46 mouse cellular contexts compared by ENCODE assay signal in genomic region chr3:96977507-96977906, GRCm38 (mm10). TPM values are rescaled to one million over a fixed set of nuclear protein-coding genes. Genes with fewer than 3 reads are reported as not detected.
"Had no signal": no experiment of that assay in that cellular context is flagged by ENCODE, and none has a peak within 500 bp of the region (broad histone marks: within the 10 kb centered on the region; RNA-seq: fewer than 3 reads in every experiment).

No protein-coding gene starts in this region.

- H3K27ac ChIP-seq: left cerebral cortex, adult 2 months; limb, embryonic 10.5 days; limb, embryonic 12.5 days; limb, embryonic 13.5 days; limb, embryonic 15.5 days; liver, embryonic 12.5 days; liver, embryonic 13.5 days; liver, embryonic 14.5 days; liver, embryonic 15.5 days; lung, embryonic 15.5 days; macrophage; midbrain, embryonic 10.5 days; midbrain, embryonic 12.5 days; midbrain, embryonic 13.5 days; midbrain, embryonic 15.5 days had no signal

- H3K4me3 ChIP-seq: left cerebral cortex, adult 2 months; limb, embryonic 10.5 days; limb, embryonic 12.5 days; limb, embryonic 13.5 days; limb, embryonic 15.5 days; liver, embryonic 12.5 days; liver, embryonic 13.5 days; liver, embryonic 15.5 days; lung, embryonic 15.5 days; megakaryocyte, embryonic 14.5 days; midbrain, embryonic 10.5 days; midbrain, embryonic 12.5 days; midbrain, embryonic 13.5 days; midbrain, embryonic 15.5 days; myocyte had no signal

- H3K4me1 ChIP-seq: limb, embryonic 12.5 days; limb, embryonic 13.5 days; limb, embryonic 15.5 days; liver, embryonic 12.5 days; liver, embryonic 13.5 days; liver, embryonic 15.5 days; lung, embryonic 15.5 days; megakaryocyte, embryonic 14.5 days; midbrain, embryonic 10.5 days; midbrain, embryonic 12.5 days; midbrain, embryonic 13.5 days; midbrain, embryonic 15.5 days had no signal

- H3K9me3 ChIP-seq: limb, embryonic 10.5 days; limb, embryonic 12.5 days; limb, embryonic 13.5 days; limb, embryonic 15.5 days; liver, embryonic 12.5 days; liver, embryonic 13.5 days; liver, embryonic 15.5 days; lung, embryonic 15.5 days; megakaryocyte, embryonic 14.5 days; midbrain, embryonic 10.5 days; midbrain, embryonic 12.5 days; midbrain, embryonic 13.5 days; midbrain, embryonic 15.5 days had no signal

- H3K4me2 ChIP-seq: limb, embryonic 12.5 days; limb, embryonic 13.5 days; limb, embryonic 15.5 days; liver, embryonic 11.5 days; liver, embryonic 12.5 days; liver, embryonic 13.5 days; liver, embryonic 15.5 days; lung, embryonic 14.5 days; lung, embryonic 15.5 days; midbrain, embryonic 11.5 days; midbrain, embryonic 12.5 days; midbrain, embryonic 13.5 days; midbrain, embryonic 15.5 days had no signal

- H3K36me3 ChIP-seq: limb, embryonic 10.5 days; limb, embryonic 12.5 days; limb, embryonic 13.5 days; limb, embryonic 15.5 days; liver, embryonic 12.5 days; liver, embryonic 13.5 days; liver, embryonic 15.5 days; lung, embryonic 15.5 days; midbrain, embryonic 10.5 days; midbrain, embryonic 12.5 days; midbrain, embryonic 13.5 days; midbrain, embryonic 15.5 days had no signal

- DNase-seq: left cerebral cortex, postnatal 4 days; liver; liver, embryonic 13.5 days; liver, postnatal 0 days; lung, adult 18-20 months; lung, adult 2 months; lung, embryonic 14.5 days; lung, postnatal 10 days; lung, postnatal 14 days; lung, postnatal 36 days; lung, postnatal 4 days; midbrain, embryonic 14.5 days had no signal

- ATAC-seq: liver, embryonic 12.5 days; liver, postnatal 0 days; lung, postnatal 0 days; midbrain, embryonic 13.5 days; midbrain, embryonic 15.5 days; midbrain, embryonic 16.5 days had no signal

- H3K9ac ChIP-seq: limb, embryonic 12.5 days; limb, embryonic 13.5 days; limb, embryonic 15.5 days; liver, embryonic 12.5 days; liver, embryonic 13.5 days; liver, embryonic 14.5 days; liver, embryonic 15.5 days; liver, postnatal 0 days; lung, embryonic 14.5 days; lung, embryonic 15.5 days; midbrain, embryonic 12.5 days; midbrain, embryonic 13.5 days; midbrain, embryonic 15.5 days had no signal

- H3K27me3 ChIP-seq: limb, embryonic 12.5 days; limb, embryonic 13.5 days; limb, embryonic 15.5 days; liver, embryonic 12.5 days; liver, embryonic 13.5 days; liver, embryonic 15.5 days; midbrain, embryonic 12.5 days; midbrain, embryonic 13.5 days; midbrain, embryonic 15.5 days had no signal

RNA-seq across cellular contexts. Expression of gene Gja8, which starts 51.7 kb away (rescaled TPM):
- total RNA-seq: left cerebral cortex, adult 2 months; left cerebral cortex, adult 8-10 months; left cerebral cortex, postnatal 10 days; left cerebral cortex, postnatal 14 days; left cerebral cortex, postnatal 25 days; left cerebral cortex, postnatal 36 days; left cerebral cortex, postnatal 4 days; liver, adult 2 months; megakaryocyte progenitor cell, adult 5-6 weeks; megakaryocyte, adult 5-6 weeks; megakaryocyte-erythroid progenitor cell, adult 5-6 weeks; monocyte, adult 5-6 weeks had no signal
- polyA plus RNA-seq: limb, embryonic 11.5 days; limb, embryonic 12.5 days; limb, embryonic 14.5 days; limb, embryonic 15.5 days; liver, adult 2 months; liver, embryonic 11.5 days; liver, embryonic 12.5 days; liver, embryonic 13.5 days; liver, embryonic 14.5 days; liver, embryonic 15.5 days; liver, embryonic 16.5 days; liver, postnatal 0 days; lung, adult 2 months; lung, embryonic 14.5 days; lung, embryonic 16.5 days; lung, postnatal 0 days; macrophage; midbrain, embryonic 11.5 days; midbrain, embryonic 12.5 days; midbrain, embryonic 13.5 days; midbrain, embryonic 14.5 days had no signal
